ENCODE assay signal across 18 mouse cellular contexts in the genomic region with DNA sequence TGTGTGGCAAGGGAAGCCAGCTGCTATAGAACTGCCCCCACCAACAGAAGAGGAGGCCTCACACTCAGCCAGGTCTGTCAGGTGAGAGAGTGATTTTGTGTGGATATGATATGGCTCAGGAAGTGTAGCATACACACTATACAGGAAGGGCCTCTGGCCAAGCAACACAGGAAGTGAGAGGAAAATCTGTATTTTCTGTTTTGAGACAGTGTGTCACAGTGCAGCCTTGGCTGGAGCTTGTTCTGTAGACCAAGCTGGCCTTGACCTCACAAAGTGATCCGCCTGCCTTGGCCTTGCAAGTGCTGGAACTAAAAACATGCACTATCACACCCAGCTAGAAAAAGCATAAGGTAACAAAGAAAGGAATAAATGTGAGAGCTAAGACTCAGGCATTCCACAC.
A peak's percentile ranks its signal among the peaks of the same experiment; 100 is the strongest.
DNase-seq lines count a peak whose midpoint lies in the region; ATAC-seq lines count a peak whose summit lies in the region.
"Had no signal": no experiment of that assay in that cellular context is flagged by ENCODE, and none has a peak within 500 bp of the region (broad histone marks: within the 10 kb centered on the region; RNA-seq: fewer than 3 reads in every experiment).

No protein-coding gene starts in this region.

- DNase-seq in kidney, postnatal 36 days: no peak
- DNase-seq in thymus, postnatal 0 days (ENCODE audit: low spot score): peak; percentile 46
- DNase-seq in thymus, postnatal 10 days (ENCODE audit: low spot score in 2 of 2): no peak
- peak; percentile 70 to 79 for DNase-seq in adrenal gland, postnatal 36 days
- DNase-seq in urinary bladder, postnatal 14 days (ENCODE audit: low spot score): no peak
- no peak for DNase-seq in retina, postnatal 1 day
- DNase-seq: B cell, adult 2 months; cerebellum, adult 11 months; gastrocnemius, postnatal 10 days; heart, postnatal 36 days; kidney, adult 8-10 months had no signal

- no peak overlapping the region for H3K4me2 ChIP-seq in kidney, embryonic 15.5 days
- H3K4me2 ChIP-seq: embryonic facial prominence, embryonic 12.5 days; liver, embryonic 15.5 days had no signal

- H3K9me3 ChIP-seq in kidney, embryonic 15.5 days (replicated peaks): no peaks in the 10 kb centered on the region
- H3K9me3 ChIP-seq: embryonic facial prominence, embryonic 12.5 days; liver, embryonic 15.5 days had no signal

- no peak overlapping the region for H3K9ac ChIP-seq in kidney, embryonic 15.5 days
- H3K9ac ChIP-seq: embryonic facial prominence, embryonic 12.5 days; liver, embryonic 15.5 days had no signal

- H3K27ac ChIP-seq in kidney, embryonic 15.5 days: no peak overlapping the region
- H3K27ac ChIP-seq: embryonic facial prominence, embryonic 12.5 days; liver, embryonic 15.5 days; macrophage had no signal

- ATAC-seq in kidney, embryonic 15.5 days (replicated peaks; ENCODE audit: low FRiP score): 0 out of 2 replicates have a peak, but pooled peaks have one; percentile 36
- no peak for ATAC-seq in megakaryocyte, adult 5-6 weeks (ENCODE audit: poor library complexity, severe bottlenecking)
- ATAC-seq: hindbrain, embryonic 16.5 days; midbrain, embryonic 16.5 days had no signal

- no peaks in the 10 kb centered on the region for H3K36me3 ChIP-seq in kidney, embryonic 15.5 days
- H3K36me3 ChIP-seq: embryonic facial prominence, embryonic 12.5 days; liver, embryonic 15.5 days had no signal

- no peak overlapping the region for H3K4me3 ChIP-seq in kidney, embryonic 15.5 days (replicated peaks)
- H3K4me3 ChIP-seq: embryonic facial prominence, embryonic 12.5 days; liver, embryonic 15.5 days had no signal

- no peaks in the 10 kb centered on the region for H3K27me3 ChIP-seq in kidney, embryonic 15.5 days
- H3K27me3 ChIP-seq: embryonic facial prominence, embryonic 12.5 days; liver, embryonic 15.5 days had no signal

- WGBS in kidney, embryonic 15.5 days: 67% methylated on average over 1 of the region's 1 CpGs

- 0 out of 2 replicates have a peak, but pooled peaks cover 2% of the 10 kb centered on the region for H3K4me1 ChIP-seq in kidney, embryonic 15.5 days
- H3K4me1 ChIP-seq: embryonic facial prominence, embryonic 12.5 days; liver, embryonic 15.5 days had no signal

Comparison
In these comparisons a context has a peak if more than half of its experiments do, and no peak if none do; other contexts are left out.
1. DNase-seq: peak in thymus, postnatal 0 days (single experiment) and adrenal gland, postnatal 36 days (2 of 2); none in kidney, postnatal 36 days (0 of 2), thymus, postnatal 10 days (0 of 2), urinary bladder, postnatal 14 days (single experiment) and retina, postnatal 1 day (single experiment).